Mouse (Mus musculus): Measurements from ENCODE around the gene Slc29a1.

The Slc29a1 gene

GRCm38 (mm10) chr17:45589236-45589635, 10.2 kb downstream of the Slc29a1 start:
- no peak for DNase-seq (ENCODE audit: low read depth)

DNA sequence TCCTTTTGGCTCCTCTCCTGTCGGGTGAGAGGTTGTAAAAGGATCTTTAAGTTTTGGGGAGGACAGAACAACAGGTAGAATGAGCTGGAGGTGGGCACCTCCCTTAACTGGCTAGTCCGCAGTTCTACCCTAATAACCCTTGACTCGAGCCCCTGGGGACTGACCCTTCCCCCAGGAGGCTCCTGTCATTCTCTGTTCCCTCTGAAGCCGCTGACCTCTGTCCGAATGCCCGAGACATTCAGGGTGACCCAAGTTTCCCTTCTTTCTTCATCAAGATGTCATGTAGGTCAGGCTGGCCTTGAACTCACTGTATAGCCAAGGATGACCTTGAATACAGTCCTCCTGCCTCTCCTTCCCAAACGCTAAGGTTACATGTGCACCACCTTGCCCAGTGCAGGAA, 11.0 kb downstream of the Slc29a1 start:
- DNase-seq (ENCODE audit: low read depth) = no peak

DNA sequence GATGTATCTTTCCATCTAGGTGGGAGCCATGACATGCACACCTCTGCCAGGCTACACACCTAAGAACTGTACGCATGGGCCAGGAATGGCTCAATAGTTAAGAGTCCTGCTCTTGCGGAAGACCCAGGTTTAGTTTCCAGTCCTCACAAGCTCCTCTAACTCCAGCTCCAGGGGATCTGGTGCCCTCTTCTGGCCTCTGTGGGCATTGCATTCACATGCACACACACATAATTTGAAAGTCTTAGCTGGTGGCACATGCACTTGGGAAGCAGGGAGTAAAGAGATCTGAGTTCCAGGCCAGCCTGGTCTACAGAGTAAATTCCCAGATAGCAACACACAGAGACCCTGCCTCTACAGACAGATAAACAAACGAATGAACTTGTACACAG, 13.0 kb downstream of the Slc29a1 start:
- no peak for DNase-seq (ENCODE audit: low read depth)

DNA sequence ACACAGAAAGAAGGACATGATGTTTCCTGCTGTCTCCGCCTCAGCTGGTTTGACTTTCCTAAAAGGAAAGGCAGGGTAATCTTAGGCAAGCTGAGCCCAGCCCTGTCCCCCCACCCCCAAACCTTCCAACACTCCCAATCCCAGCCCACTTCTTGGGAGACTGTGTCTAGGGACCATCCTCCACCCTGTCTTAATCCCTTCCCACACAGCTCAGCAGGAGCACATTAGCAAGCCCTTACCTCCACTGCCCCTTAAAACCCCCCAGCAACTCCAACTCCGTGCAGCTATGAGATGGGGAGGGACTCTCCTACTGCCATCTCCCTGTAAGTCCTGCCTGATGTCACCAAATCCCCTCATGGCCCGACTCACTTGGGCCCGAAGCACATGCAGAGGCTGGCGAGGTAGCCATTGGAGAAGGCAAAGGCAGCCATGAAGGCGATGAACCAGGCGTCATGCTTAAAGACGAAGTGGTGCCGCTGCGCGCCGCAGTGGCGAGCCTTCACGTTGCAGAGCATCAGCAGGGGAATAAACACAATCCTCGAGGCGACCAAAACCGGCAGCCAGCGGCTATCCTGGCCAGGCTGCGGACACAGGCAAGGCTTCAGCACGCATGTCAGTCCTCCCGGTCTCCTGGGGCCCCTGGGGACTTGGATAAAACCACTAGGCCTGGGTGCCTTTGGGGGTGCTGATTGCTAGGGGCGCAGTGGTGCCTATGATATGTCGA, 13.5 kb downstream of the Slc29a1 start:
- no peak for DNase-seq (ENCODE audit: low read depth)

- DNase-seq (ENCODE audit: low read depth) = peak; percentile 68
Measured at GRCm38 (mm10) chr17:45584939-45585678, 14.3 kb downstream of the Slc29a1 start.

- peak; percentile 93 for DNase-seq (ENCODE audit: low read depth)
Measured at GRCm38 (mm10) chr17:45584096-45584896, 15.1 kb downstream of the Slc29a1 start.

GRCm38 (mm10) chr17:45582715-45583355, 16.6 kb downstream of the Slc29a1 start:
- DNase-seq (ENCODE audit: low read depth) = no peak

GRCm38 (mm10) chr17:45582188-45582587, 17.2 kb downstream of the Slc29a1 start:
- no peak for DNase-seq (ENCODE audit: low read depth)

DNA sequence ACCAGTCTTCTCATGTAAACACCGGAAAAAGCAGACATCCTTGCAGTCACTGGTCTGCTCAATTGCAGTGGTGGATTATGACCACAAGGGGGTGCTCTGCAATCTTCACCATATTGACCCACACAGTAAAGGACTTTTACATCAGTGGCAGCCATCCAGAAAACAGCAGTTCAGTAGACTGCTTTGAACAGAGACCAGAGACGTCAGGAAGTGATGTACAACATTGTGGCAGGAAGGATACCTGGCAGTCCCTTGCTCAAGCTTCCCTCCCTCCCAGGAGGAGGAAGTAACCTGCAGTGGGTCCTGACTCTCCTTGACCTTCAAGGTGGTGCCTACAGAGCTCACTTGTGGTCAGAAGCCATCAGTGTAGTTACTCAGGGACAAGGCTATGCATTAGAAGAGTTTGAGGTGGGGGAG, 17.8 kb downstream of the Slc29a1 start:
- no peak for DNase-seq (ENCODE audit: low read depth)

GRCm38 (mm10) chr17:45580958-45581477, 18.4 kb downstream of the Slc29a1 start:
- no peak for DNase-seq (ENCODE audit: low read depth)

- no peak for DNase-seq (ENCODE audit: low read depth)
Measured at GRCm38 (mm10) chr17:45579554-45579953, 19.9 kb downstream of the Slc29a1 start.

GRCm38 (mm10) chr17:45578843-45579242, 20.6 kb downstream of the Slc29a1 start:
- no peak for DNase-seq (ENCODE audit: low read depth)

- no peak for DNase-seq (ENCODE audit: low read depth)
Measured at GRCm38 (mm10) chr17:45578242-45578641, 21.2 kb downstream of the Slc29a1 start.

DNA sequence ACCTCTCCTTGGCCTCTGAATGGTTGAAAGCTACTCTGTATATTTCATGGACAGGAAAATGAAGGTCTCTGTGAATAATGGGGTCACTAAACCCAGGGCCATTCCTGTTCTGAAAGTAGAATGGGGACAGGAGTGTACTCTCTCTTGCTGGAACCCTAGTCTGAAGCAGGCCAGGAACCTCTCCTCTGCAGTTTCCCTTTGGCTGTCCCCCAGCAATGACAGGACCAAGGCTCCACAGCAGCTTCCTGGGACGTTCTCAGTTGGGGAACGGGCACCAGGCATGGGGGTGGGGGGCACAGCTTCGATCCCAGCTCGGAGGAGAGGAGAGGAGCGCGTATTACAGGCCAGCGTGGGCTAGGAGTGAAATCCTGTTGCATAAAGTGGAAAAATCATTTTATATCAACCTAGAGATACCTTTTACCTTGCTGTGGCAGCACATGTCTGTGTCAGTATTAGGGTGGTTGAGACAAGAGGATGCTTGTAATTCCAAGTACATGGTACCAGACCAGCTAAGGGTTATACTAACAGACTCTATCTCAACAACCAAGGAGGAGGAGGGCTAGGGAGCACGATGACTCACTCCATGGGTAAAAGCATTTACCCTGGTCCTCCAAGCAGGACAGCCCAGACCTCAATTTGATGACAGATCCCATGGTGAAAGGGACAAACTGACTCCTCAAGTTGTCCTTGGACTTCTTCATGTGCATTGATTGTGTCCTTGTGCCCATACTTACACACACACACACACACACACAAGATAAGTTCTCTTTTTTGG, 24.1 kb downstream of the Slc29a1 start:
- DNase-seq (ENCODE audit: low read depth) = no peak

DNA sequence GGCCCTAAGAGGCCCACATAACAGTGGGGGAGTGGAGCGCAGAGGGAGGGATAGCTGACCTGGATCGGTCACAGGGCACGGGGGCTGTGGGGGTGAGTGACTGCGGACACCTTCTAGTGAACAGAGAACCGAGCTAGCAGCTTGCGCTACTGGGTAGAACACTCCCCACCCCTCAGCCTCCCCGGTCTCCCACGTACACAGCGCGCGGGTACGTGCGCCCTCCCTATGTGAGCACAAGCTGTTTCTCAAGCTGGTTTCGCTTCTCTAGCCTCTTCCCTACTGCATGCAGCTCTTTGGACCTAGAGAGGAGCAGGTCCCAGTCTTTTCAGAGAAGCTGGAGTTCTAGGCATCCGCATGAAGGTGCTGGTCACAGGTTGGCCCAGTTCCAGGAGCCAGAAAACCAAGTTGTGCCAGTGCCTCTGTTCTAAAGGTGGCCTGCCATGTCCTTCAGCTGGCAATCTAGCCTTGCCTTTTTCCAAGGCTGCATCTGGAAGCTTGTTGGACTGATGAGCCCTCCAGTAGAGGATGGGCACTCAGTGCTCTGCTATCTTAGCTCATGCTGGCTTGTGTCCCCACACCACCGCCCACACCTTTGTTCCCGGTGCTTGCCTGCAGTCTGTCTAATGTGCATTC, 25.2 kb downstream of the Slc29a1 start:
- no peak for DNase-seq (ENCODE audit: low read depth)

- DNase-seq (ENCODE audit: low read depth) = peak; percentile 69
Measured at GRCm38 (mm10) chr17:45573780-45574123, 25.7 kb downstream of the Slc29a1 start.

GRCm38 (mm10) chr17:45573087-45573779, 26.2 kb downstream of the Slc29a1 start, which contains the start of gene Hsp90ab1:
Hsp90ab1 (minus strand) TSS chr17:45573271.
- peak; percentile 70 for DNase-seq (ENCODE audit: low read depth)

GRCm38 (mm10) chr17:45572103-45573086, 27.0 kb downstream of the Slc29a1 start:
- no peak for DNase-seq (ENCODE audit: low read depth)

DNA sequence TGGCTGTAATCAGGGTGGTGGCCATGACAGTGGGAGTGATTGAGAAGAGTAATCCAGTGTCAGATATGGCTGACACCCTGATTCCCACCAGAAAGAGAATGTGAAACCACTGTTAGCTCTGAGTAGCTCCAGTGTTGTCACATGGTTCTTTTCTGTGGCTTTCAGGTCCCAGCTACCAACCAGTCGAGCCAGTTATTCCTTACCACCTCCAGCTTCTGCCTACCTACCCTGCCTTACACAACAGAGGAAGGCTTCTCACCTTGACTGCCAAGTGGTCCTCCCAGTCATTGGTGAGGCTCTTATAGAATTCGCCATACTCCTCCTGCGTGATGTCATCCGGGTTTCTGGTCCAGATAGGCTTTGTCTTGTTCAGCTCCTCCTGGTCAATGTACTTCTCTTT, 29.4 kb downstream of the Slc29a1 start:
- no peak for DNase-seq (ENCODE audit: low read depth)

Measured in fibroblast of lung, adult 2 months (primary cell).